Mouse (Mus musculus) monocyte, adult 59 days (primary cell): ENCODE results near the gene Gzmd. TPM values are rescaled to one million over a fixed set of nuclear protein-coding genes. Genes with fewer than 3 reads are reported as not detected.

Experiments used
- total RNA-seq, 2 experiments: library from RNA; stranded (reverse); gene quantifications; one replicate each; pipeline ENCODE4 v1.2.4; 2023

The Gzmd gene
- not detected for total RNA-seq

GRCm38 (mm10) chr14:56132508-56132907 is at the start of gene Gzmd:
TSS of gene Gzmd (minus strand) at chr14:56132608.

GRCm38 (mm10) chr14:56174499-56174898 is 42.1 kb upstream of the Gzmd start, which contains the start of gene Gzmn:
TSS of gene Gzmn (minus strand) at chr14:56174599.

GRCm38 (mm10) chr14:56159479-56159878 is 27.1 kb upstream of the Gzmd start, which contains the start of gene Gzmg:
TSS of gene Gzmg (minus strand) at chr14:56159579.

GRCm38 (mm10) chr14:56120525-56120924 is 11.9 kb downstream of the Gzmd start, which contains the start of gene Gzme:
TSS of gene Gzme (minus strand) at chr14:56120625.

GRCm38 (mm10) chr14:56102386-56102785 is 30.0 kb downstream of the Gzmd start, which contains the start of gene Ctsg:
TSS of gene Ctsg (minus strand) at chr14:56102574.

GRCm38 (mm10) chr14:56085167-56085566 is 47.2 kb downstream of the Gzmd start, which contains the start of gene Mcpt8:
TSS of gene Mcpt8 (minus strand) at chr14:56085273.

Other genes starting within 250 kb of the Gzmd start
- under 1 TPM in 1 of 2 experiments, not detected in 1; 0.09 TPM for gene Cbln3, start 248.2 kb downstream of the Gzmd start, total RNA-seq
- 10 to 100 TPM; 51.6 to 59.0 TPM for gene Khnyn, start 247.7 kb downstream of the Gzmd start, total RNA-seq
- gene Sdr39u1, start 232.3 kb downstream of the Gzmd start, total RNA-seq: under 1 TPM; 0.88 to 0.97 TPM
- not detected for gene Cma1, start 187.9 kb downstream of the Gzmd start, total RNA-seq
- not detected for gene Cma2, start 181.6 kb downstream of the Gzmd start, total RNA-seq
- gene Mcpt1, start 114.6 kb downstream of the Gzmd start, total RNA-seq: not detected
- gene Mcpt9, start 102.1 kb downstream of the Gzmd start, total RNA-seq: not detected
- gene Mcpt2, start 90.6 kb downstream of the Gzmd start, total RNA-seq: under 1 TPM; 0.47 to 0.67 TPM
- gene Mcpt4, start 70.3 kb downstream of the Gzmd start, total RNA-seq: not detected
- 1 to 10 TPM; 3.7 to 5.8 TPM for gene Mcpt8, start 47.3 kb downstream of the Gzmd start, total RNA-seq
- 1 to 10 TPM; 2.3 to 3.0 TPM for gene Ctsg, start 30.0 kb downstream of the Gzmd start, total RNA-seq
- gene Gzme, start 12.0 kb downstream of the Gzmd start, total RNA-seq: not detected
- gene Gzmg, start 27.0 kb upstream of the Gzmd start, total RNA-seq: not detected
- not detected for gene Gzmn, start 42.0 kb upstream of the Gzmd start, total RNA-seq
- gene Gzmf, start 78.8 kb upstream of the Gzmd start, total RNA-seq: not detected
- not detected for gene Gzmc, start 102.0 kb upstream of the Gzmd start, total RNA-seq
- gene Gzmb, start 129.7 kb upstream of the Gzmd start, total RNA-seq: under 1 TPM in 1 of 2 experiments, not detected in 1; 0.34 TPM
- not detected for gene Atp12a, start 232.5 kb upstream of the Gzmd start, total RNA-seq